Mouse (Mus musculus) intestine, postnatal 0 days (tissue): ENCODE data around the gene Nyx. TPM values are rescaled to one million over a fixed set of nuclear protein-coding genes. Genes with fewer than 3 reads are reported as not detected.

Experiments
- ATAC-seq: fragments of 200-750 bp; cut with Nextera tagmentation; 2 replicates; pipeline ENCODE4 v1.8.0; 2017; ENCODE audit warnings: mild to moderate bottlenecking, moderate TSS enrichment, moderate library complexity
- H3K27ac ChIP-seq: fragments of 300-500 bp; sonication (generic); 2 replicates; pipeline ENCODE4 v1.5.1; 2014; ENCODE audit warnings: mild to moderate bottlenecking, low read depth, low read length, moderate library complexity
- H3K27me3 ChIP-seq: fragments of 300-500 bp; sonication (generic); replicated peaks from 2 replicates; pipeline ENCODE4 v1.6.1; 2014; ENCODE audit warnings: low read length, mixed read lengths; ENCODE audit not compliant: control insufficient read depth, insufficient read depth
- H3K36me3 ChIP-seq: fragments of 300-500 bp; sonication (generic); 2 replicates; pipeline ENCODE4 v1.6.1; 2014; ENCODE audit warnings: mild to moderate bottlenecking, moderate library complexity; ENCODE audit not compliant: control insufficient read depth, insufficient read depth
- H3K4me1 ChIP-seq: fragments of 300-500 bp; sonication (generic); replicated peaks from 2 replicates; pipeline ENCODE4 v1.6.1; 2014; ENCODE audit warnings: antibody characterized with exemption, low read length, mixed read lengths; ENCODE audit not compliant: control insufficient read depth, insufficient read depth
- H3K4me2 ChIP-seq: fragments of 300-500 bp; sonication (generic); replicated peaks from 2 replicates; pipeline ENCODE4 v1.6.1; 2014; ENCODE audit warnings: low read depth, mild to moderate bottlenecking, moderate library complexity
- H3K4me3 ChIP-seq: fragments of 300-500 bp; sonication (generic); 2 replicates; pipeline ENCODE4 v1.5.1; 2014; ENCODE audit warnings: low read depth, low read length
- H3K9ac ChIP-seq: fragments of 300-500 bp; sonication (generic); 2 replicates; pipeline ENCODE4 v1.6.1; 2014; ENCODE audit warnings: mild to moderate bottlenecking, low read depth, low read length
- H3K9me3 ChIP-seq: fragments of 300-500 bp; sonication (generic); 2 replicates; pipeline ENCODE4 v1.6.1; 2016; ENCODE audit warnings: mixed run types; ENCODE audit not compliant: control insufficient read depth
- CTCF ChIP-seq: sonication (generic); IDR thresholded peaks from 2 replicates; pipeline ENCODE4 v1.5.1; 2016; ENCODE audit warnings: low read depth, mild to moderate bottlenecking, control low read depth, antibody characterized with exemption, moderate library complexity
- WGBS: fragments of 180-500 bp; shearing (Covaris S2); extraction: QIAGEN DNeasy Blood & Tissue Kit; methylation state at CpG from one replicate; pipeline ENCODE4 v1.1.7; 2014; 5-methylcytosine and 5-hydroxymethylcytosine counted together
- polyA plus RNA-seq: library from polyadenylated mRNA; unstranded; fragments of >200 nt; fragmentation: Nextera tagmentation; extraction: Ambion mirVana; gene quantifications from 2 replicates; pipeline ENCODE4 v1.2.1, GENCODE M21; 2015

The Nyx gene
- polyA plus RNA-seq, 1 experiment from 2014 or later = 0.09 TPM

DNA sequence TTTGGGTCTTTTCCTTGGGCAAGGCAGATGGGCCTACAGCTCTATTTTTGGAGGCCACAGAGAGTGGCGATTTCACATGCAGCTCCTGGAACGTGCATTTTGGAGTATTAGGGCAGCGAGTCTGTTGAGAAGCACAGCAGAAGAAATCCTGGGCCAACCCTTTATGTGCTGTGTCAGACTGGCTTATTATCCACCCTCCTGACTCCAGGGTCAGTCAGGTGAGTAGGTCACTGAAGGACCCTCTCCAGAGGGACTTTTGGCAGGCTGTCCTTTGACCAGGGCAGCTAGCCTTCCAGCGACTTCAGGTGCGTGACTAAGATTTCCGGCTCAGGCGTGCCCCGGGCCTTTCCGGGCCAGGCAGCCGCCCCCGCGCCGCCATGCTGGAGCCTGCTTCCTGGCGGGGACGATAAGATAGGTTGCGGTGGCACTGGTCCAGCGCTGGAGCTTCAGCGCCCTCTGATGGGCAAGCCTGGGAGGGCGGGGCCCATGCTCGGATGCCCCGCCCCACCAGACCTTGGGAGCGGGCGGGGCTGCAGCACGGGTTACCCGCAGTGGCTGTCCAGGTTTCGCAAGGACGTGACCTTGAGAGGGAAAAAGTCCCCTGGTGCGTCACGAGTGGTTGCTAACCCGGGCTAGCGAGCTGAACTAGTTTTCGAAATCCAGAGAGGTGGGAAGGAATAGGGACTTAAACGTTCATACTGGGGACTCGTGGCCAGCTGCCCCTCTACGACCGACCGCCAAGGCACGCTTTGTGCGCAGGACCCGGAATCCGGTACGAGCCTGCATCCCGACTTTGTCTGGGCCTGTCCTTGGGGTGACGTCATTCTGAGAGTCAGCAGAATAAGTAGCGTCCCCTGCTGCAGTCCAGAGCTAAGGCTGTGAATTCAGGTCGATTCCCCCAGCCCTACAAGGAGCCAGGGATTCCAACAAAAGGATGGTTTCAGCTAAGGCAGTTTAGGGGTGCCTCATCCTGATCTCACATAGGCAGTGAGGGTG is 4.3 kb upstream of the Nyx start:
- no peaks in the 10 kb centered on the region for H3K27me3 ChIP-seq
- TF ChIP-seq CTCF = peak; percentile 93
- peak overlapping the region; percentile 32 for H3K4me3 ChIP-seq
- H3K9me3 ChIP-seq = no peaks in the 10 kb centered on the region
- H3K4me1 ChIP-seq = no peaks in the 10 kb centered on the region
- ATAC-seq = peak; percentile 87
- peak overlapping the region; percentile 53 for H3K4me2 ChIP-seq
- 17% methylated on average over 46 of the region's 46 CpGs for WGBS
- peak overlapping the region; percentile 60 for H3K27ac ChIP-seq
- peak overlapping the region; percentile 42 for H3K9ac ChIP-seq
- no peaks in the 10 kb centered on the region for H3K36me3 ChIP-seq

DNA sequence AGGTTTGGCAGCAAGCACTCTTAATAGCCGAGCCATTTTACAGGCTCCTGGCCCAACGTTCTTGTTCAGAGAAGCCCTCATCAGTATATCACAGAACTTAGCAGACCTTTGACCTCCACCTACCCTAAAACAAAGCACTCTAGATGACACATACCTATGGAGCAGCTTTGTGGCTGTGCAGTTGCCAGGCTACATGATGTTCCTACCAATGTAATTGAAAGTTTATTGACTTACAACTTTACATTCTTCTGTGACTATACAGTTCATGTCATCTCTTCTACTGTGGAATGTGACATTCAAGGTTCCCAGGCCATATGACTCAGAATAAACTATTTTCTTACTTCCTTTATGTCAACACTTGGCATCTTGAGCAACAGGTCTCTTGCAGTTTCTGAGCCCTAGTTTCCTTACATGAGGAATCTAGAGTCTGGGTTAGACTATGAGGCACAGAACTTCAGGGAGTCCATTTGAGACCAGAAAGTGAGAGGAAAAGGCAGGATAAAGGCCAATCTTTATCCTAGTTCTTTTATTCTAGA is 2.9 kb upstream of the Nyx start:
- no peaks in the 10 kb centered on the region for H3K4me1 ChIP-seq
- H3K27me3 ChIP-seq = no peaks in the 10 kb centered on the region
- H3K9ac ChIP-seq = no peak overlapping the region
- 60% methylated on average over 2 of the region's 2 CpGs for WGBS
- no peaks in the 10 kb centered on the region for H3K9me3 ChIP-seq
- no peaks in the 10 kb centered on the region for H3K36me3 ChIP-seq
- peak; percentile 77 for ATAC-seq
- H3K4me2 ChIP-seq = no peak overlapping the region
- no peak for TF ChIP-seq CTCF
- H3K27ac ChIP-seq = peak overlapping the region; percentile 35; the same call in 1 of the 2 replicates
- H3K4me3 ChIP-seq = no peak overlapping the region

DNA sequence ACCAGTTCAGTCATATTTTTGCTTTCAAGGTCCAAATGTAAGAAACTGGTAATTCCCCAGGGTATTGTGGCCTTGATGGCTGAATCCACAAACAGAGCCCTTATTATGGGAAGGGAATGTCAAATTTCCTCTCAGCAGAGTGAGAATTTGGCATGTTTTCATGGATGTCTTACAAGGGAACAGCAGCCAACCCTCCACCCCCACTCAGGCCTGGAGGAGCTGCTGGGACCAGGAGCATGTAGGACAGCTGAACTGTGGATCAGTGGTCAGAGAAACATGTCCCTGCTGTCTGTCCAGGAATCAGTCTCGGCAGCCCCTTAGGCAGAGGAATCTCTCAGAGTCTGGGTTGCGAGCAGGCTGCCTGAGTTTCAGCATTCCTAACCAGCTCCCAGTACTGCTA is 771 bp downstream of the Nyx start:
- WGBS = 78% methylated on average over 2 of the region's 2 CpGs
- ATAC-seq = no peak
- no peak overlapping the region for H3K9ac ChIP-seq
- no peaks in the 10 kb centered on the region for H3K27me3 ChIP-seq
- H3K4me2 ChIP-seq = no peak overlapping the region
- no peaks in the 10 kb centered on the region for H3K36me3 ChIP-seq
- no peaks in the 10 kb centered on the region for H3K4me1 ChIP-seq
- no peak overlapping the region for H3K4me3 ChIP-seq
- no peaks in the 10 kb centered on the region for H3K9me3 ChIP-seq
- no peak for TF ChIP-seq CTCF
- no peak overlapping the region for H3K27ac ChIP-seq

DNA sequence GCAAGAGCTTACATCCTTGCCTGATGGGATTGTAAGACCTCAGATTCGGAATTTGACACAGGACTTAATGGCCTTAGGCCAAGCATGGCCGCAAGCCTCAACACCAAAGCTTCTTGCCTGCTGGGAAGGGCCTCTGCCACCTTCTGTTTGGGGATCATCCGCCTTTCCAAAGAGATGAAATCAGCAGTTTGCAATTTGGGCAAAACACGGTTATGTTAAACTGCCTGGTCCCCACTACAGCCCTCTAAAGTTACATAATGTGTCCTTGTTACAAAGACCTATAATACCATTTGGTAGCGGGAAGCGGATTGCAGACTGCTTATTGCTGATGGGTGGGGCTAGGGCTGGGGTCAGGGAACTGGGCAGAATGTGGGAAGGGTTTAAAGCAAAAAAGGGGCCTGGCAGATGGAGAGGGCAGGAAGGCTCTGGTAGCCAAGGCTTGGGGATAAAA is 1.2 kb downstream of the Nyx start:
- H3K36me3 ChIP-seq = no peaks in the 10 kb centered on the region
- H3K4me2 ChIP-seq = no peak overlapping the region
- H3K27ac ChIP-seq = no peak overlapping the region
- no peaks in the 10 kb centered on the region for H3K9me3 ChIP-seq
- H3K9ac ChIP-seq = no peak overlapping the region
- no peaks in the 10 kb centered on the region for H3K27me3 ChIP-seq
- no peak for ATAC-seq
- no peak overlapping the region for H3K4me3 ChIP-seq
- WGBS = 63% methylated on average over 6 of the region's 6 CpGs
- no peak for TF ChIP-seq CTCF
- H3K4me1 ChIP-seq = no peaks in the 10 kb centered on the region

DNA sequence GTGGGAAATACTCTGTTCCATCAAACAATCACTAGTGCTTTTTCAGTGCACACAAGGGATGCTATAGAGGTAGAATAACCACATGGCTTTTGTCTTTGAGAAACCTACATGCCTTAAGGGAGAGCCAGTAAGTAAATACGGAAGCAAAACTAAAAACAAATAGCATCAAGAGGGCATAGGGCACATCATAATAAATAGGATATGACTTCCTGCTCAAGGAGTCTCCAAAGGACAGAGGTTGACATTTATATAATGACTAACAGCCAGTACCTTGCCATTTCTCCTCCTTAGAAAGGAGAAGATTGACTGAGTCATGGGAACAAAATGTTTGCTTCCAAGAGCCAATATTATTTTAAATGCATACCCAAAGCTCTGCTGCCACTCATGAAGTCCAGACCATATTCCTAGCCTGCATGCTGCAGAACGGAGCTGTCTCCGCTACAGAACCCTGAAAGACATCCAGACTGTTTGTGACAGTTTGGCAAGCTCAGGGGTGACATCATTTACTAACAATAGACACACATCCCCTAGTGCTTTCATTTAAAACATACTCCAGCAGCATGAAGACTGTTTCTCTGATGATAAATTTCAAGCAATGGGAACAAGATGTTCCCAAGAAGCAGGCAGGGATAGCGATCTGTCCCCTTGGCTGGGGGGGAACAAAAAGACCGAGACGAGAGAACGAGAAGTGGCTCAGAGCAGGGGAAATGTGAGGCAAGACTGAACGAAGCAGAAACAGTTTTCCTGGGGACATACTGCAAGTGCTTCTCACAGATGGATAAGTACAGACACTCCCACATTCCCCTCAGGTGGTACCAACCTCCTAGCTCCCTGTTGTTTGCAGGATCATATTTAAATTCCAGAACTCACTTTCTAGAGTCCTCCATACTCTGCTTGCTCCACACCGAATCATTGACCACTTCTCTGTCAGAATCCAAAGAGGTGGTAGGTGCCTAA is 3.5 kb downstream of the Nyx start:
- no peaks in the 10 kb centered on the region for H3K4me1 ChIP-seq
- H3K9me3 ChIP-seq = no peaks in the 10 kb centered on the region
- no peak for TF ChIP-seq CTCF
- H3K4me3 ChIP-seq = no peak overlapping the region
- 59% methylated on average over 9 of the region's 9 CpGs for whole genome bisulfite sequencing
- no peak overlapping the region for H3K9ac ChIP-seq
- peak; percentile 79 for ATAC-seq
- H3K27me3 ChIP-seq = no peaks in the 10 kb centered on the region
- H3K27ac ChIP-seq = peak overlapping the region; percentile 35; the same call in 1 of the 2 replicates
- H3K4me2 ChIP-seq = no peak overlapping the region
- no peaks in the 10 kb centered on the region for H3K36me3 ChIP-seq
